Mouse (Mus musculus): ENCODE results near the gene Mtmr14. TPM values are rescaled to one million over a fixed set of nuclear protein-coding genes. Genes with fewer than 3 reads are reported as not detected.
A peak's percentile ranks its signal among the peaks of the same experiment; 100 is the strongest.

Mtmr14 gene
- 34.1 and 34.6 TPM in 2 replicates for polyA plus RNA-seq (2015; fragmentation: Nextera tagmentation; extraction: Ambion mirVana)

DNA sequence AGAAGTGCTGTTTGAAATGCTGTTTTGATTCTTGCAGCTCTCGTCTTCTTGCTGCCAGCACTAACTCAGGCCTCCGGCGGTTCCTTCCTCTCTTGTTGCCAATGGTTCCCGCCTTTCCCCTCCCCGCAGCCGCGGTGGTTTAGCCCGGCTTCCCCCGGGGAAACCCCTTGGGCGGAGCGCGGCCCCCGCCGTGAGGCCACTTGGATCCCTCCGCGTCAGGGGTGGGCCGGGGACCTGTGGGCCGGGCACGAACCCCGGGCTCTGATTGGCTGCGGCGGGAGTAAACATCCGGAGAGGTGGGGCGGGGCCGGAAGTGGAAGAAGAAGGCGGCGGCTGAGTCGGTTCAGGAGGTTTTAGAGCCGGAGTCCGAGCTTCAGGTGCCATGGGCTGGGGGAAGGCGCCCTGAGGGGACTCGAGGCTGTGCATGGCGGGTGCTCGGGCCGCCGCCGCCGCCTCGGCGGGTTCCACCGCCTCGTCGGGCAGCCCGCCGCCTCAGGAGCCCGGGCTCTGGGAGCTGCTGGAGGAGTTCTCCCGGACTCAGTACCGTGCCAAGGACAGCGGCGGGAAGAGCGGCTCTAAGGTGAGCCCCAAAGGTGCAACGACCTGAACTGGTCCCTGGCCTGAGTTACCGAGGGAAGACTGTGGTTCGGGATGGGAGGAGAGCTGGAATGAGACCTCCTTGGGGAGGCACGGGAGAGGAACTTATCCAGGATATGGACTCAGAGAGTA lies at the start of gene Mtmr14:
TSS of gene Mtmr14 (plus strand) at position 302 of the 729 bp plus-strand sequence.
- Histone ChIP-seq H3K4me1 (ENCODE audit: control insufficient read depth, insufficient read depth, low read depth, low read length) (peaks cover 14% of the 10 kb centered on the region), H3K9ac (ENCODE audit: low read depth, low read length) (peak within 1 kb of the TSS; percentile 85), H3K4me2 (ENCODE audit: low read length) (peak within 1 kb of the TSS; percentile 87), H3K27ac (ENCODE audit: low read depth, low read length) (peak within 1 kb of the TSS; percentile 76), H3K9me3 (ENCODE audit: control insufficient read depth, low read length) (no peaks in the 10 kb centered on the region), H3K4me3 (ENCODE audit: low read length) (peak within 1 kb of the TSS; percentile 94), H3K27me3 (replicated peaks; ENCODE audit: control insufficient read depth, insufficient read depth, low read length) (no peaks in the 10 kb centered on the region), H3K36me3 (ENCODE audit: control insufficient read depth, insufficient read depth, low read length) (no peaks in the 10 kb centered on the region)
- under 1% methylated on average over 44 of the region's 55 CpGs for WGBS
- peak; percentile 99 for ATAC-seq

DNA sequence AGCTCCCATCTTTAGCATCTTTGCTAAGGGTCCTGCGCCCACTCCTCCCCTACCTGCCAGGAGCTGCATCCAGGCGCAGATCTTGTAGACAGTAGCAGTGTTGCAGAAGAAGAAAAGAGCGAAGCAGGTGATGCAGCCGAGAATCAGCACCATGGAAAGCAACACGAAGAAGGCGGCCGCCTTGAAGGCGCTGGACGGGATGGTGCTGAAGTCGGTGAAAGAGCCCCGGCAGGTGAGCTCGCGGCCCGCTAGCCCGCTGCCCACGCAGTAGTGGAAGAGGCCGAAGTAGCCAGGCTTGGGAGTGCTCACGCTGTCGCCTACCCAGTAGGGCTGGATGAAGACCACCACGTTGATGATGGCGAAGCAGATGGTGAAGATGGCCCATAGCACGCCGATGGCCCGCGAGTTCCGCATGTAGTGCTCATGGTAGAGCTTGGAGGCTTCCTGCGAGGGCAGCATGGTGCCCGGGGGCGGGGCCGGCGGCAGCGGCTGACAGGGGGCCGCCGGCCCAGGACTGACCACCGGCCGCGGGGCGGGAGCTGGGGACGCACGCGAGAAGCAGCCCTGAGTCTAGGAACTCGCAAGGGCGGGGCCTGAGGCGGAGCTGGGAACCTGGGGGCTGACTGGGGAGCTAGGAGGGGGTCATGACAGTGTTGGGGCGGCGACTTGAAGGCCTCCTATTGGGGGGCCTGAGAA lies 43.7 kb upstream of the Mtmr14 start:
- H3K36me3 ChIP-seq (ENCODE audit: control insufficient read depth, insufficient read depth, low read length), result no peaks in the 10 kb centered on the region
- H3K27me3 ChIP-seq (replicated peaks; ENCODE audit: control insufficient read depth, insufficient read depth, low read length), result no peaks in the 10 kb centered on the region
- WGBS, result 4% methylated on average over 46 of the region's 46 CpGs
- H3K9ac ChIP-seq (ENCODE audit: low read depth, low read length), result peak overlapping the region; percentile 96
- H3K4me2 ChIP-seq (ENCODE audit: low read length), result peak overlapping the region; percentile 94
- ATAC-seq, result peak; percentile 58
- peaks cover 33% of the 10 kb centered on the region for H3K4me1 ChIP-seq (ENCODE audit: control insufficient read depth, insufficient read depth, low read depth, low read length)
- peak overlapping the region; percentile 81 for H3K4me3 ChIP-seq (ENCODE audit: low read length)
- H3K27ac ChIP-seq (ENCODE audit: low read depth, low read length), result peak overlapping the region; percentile 70
- H3K9me3 ChIP-seq (ENCODE audit: control insufficient read depth, low read length), result no peaks in the 10 kb centered on the region

DNA sequence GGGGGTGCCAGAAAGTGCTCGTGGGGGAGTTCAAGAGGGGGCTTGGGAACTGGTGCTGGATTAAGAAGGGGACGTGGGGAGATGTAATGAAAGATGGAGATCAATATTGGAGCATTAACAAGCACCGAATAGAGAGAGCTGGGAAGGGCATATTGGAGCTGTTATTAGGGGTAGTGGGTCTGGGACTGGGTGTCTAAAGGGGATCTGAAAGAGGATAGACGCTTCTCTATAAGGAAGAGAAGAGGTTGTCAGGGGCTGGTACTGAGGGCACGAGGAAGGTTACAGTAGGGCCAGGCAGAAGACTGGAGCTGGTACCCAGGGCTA lies 43.2 kb upstream of the Mtmr14 start:
- H3K9ac ChIP-seq (ENCODE audit: low read depth, low read length), result peak overlapping the region; percentile 96
- no peaks in the 10 kb centered on the region for H3K27me3 ChIP-seq (replicated peaks; ENCODE audit: control insufficient read depth, insufficient read depth, low read length)
- peak; percentile 74; the same call in 1 of the 2 replicates for ATAC-seq
- peaks cover 33% of the 10 kb centered on the region for H3K4me1 ChIP-seq (ENCODE audit: control insufficient read depth, insufficient read depth, low read depth, low read length)
- no peaks in the 10 kb centered on the region for H3K36me3 ChIP-seq (ENCODE audit: control insufficient read depth, insufficient read depth, low read length)
- WGBS, result 0% methylated on average over 5 of the region's 5 CpGs
- peak overlapping the region; percentile 94 for H3K4me2 ChIP-seq (ENCODE audit: low read length)
- H3K9me3 ChIP-seq (ENCODE audit: control insufficient read depth, low read length), result no peaks in the 10 kb centered on the region
- H3K4me3 ChIP-seq (ENCODE audit: low read length), result peak overlapping the region; percentile 81
- H3K27ac ChIP-seq (ENCODE audit: low read depth, low read length), result peak overlapping the region; percentile 82

DNA sequence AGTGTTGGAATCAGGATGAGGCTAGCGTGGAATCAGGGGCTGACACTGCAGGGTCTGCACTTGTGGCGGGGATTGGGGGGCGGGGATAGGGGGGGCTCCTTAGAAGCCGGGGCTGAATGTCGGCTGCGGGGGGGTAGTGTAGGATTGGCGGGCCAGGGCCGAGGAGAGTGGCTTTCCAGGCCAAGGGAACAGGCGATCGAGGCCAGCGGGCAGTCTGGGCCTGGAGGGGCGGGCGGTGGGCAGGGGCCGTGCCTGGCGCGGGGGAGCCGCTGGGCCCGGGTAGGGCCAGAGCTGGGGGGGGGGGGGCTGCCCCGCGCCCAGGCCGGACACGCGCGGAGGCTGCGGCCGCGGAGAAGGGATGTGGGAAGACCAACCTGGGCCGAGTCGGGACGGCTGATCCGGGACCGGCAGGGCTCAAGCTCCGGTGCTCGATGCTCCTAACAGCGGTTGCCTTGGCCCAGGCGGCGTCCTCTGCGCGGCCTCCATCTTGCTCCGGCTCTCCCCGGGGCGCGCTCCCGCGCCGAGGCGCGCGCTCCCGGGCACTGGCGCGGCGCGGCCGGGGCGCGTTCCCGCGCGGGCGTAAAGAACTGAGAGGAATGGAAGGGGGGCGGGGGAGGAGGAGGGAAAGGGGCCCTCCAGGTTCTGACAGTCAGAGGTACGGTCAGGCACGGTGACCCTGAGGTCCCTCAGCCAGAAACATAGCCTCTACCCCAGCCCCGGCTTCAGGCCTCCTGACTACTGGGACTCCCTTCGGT lies 42.6 kb upstream of the Mtmr14 start, which contains the start of gene Lhfpl4:
TSS of gene Lhfpl4 (minus strand) at position 544 of the 755 bp plus-strand sequence.
- Histone ChIP-seq H3K9me3 (ENCODE audit: control insufficient read depth, low read length) (no peaks in the 10 kb centered on the region), H3K4me3 (ENCODE audit: low read length) (peak within 1 kb of the TSS; percentile 81), H3K27me3 (replicated peaks; ENCODE audit: control insufficient read depth, insufficient read depth, low read length) (no peaks in the 10 kb centered on the region), H3K27ac (ENCODE audit: low read depth, low read length) (peak within 1 kb of the TSS; percentile 82), H3K36me3 (ENCODE audit: control insufficient read depth, insufficient read depth, low read length) (no peaks in the 10 kb centered on the region), H3K4me1 (ENCODE audit: control insufficient read depth, insufficient read depth, low read depth, low read length) (peaks cover 33% of the 10 kb centered on the region), H3K9ac (ENCODE audit: low read depth, low read length) (peak within 1 kb of the TSS; percentile 96), H3K4me2 (ENCODE audit: low read length) (peak within 1 kb of the TSS; percentile 94)
- peak; percentile 84 for ATAC-seq
- WGBS, result 2% methylated on average over 39 of the region's 66 CpGs

DNA sequence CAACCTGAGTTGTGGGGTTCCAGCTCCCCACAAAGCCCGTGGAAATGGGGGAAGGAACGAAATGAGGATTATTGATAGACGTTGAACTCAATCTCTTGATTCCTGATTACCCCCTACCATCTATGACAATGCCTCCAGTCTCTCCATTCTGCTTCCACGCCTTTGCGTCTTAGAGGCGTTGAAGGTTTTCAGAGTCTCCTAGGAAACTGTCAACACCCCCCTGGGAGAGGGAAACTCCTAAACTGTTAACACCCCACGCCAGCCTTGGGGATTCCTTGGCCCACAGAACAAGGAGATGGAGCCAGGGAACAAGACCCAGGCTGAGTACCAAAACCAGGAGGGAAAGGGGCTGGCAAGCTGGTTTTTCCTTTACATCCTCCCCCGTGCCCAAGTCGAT lies 42.0 kb upstream of the Mtmr14 start:
- Histone ChIP-seq H3K27me3 (replicated peaks; ENCODE audit: control insufficient read depth, insufficient read depth, low read length) (no peaks in the 10 kb centered on the region), H3K9me3 (ENCODE audit: control insufficient read depth, low read length) (no peaks in the 10 kb centered on the region), H3K4me1 (ENCODE audit: control insufficient read depth, insufficient read depth, low read depth, low read length) (peaks cover 33% of the 10 kb centered on the region), H3K4me3 (ENCODE audit: low read length) (peak overlapping the region; percentile 81), H3K4me2 (ENCODE audit: low read length) (peak overlapping the region; percentile 94), H3K27ac (ENCODE audit: low read depth, low read length) (peak overlapping the region; percentile 82), H3K9ac (ENCODE audit: low read depth, low read length) (peak overlapping the region; percentile 96), H3K36me3 (ENCODE audit: control insufficient read depth, insufficient read depth, low read length) (no peaks in the 10 kb centered on the region)
- ATAC-seq, result peak; percentile 19; the same call in 1 of the 2 replicates
- 4% methylated on average over 9 of the region's 9 CpGs for WGBS

DNA sequence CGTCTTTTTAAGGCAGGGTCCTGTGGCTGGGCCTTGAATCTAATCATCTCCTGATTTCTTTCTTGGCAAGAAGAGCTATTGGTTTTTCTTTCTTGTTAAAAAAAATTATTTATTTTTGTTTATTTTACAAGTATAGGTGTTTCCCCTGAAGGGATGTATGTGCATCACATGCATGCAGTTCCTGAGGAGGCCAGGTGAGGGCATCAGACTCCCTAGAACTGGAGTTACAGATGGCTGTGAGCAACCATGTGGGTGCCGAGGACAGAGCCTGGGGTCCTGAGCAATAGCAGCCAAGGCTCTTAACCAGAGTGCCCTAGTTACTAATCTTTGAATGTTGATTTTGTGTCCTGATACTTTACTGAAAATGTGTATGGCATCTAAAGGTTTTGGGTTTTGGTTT lies 21.4 kb upstream of the Mtmr14 start:
- H3K4me3 ChIP-seq (ENCODE audit: low read length), result no peak overlapping the region
- no peak overlapping the region for H3K9ac ChIP-seq (ENCODE audit: low read depth, low read length)
- H3K27ac ChIP-seq (ENCODE audit: low read depth, low read length), result no peak overlapping the region
- no peaks in the 10 kb centered on the region for H3K4me1 ChIP-seq (ENCODE audit: control insufficient read depth, insufficient read depth, low read depth, low read length)
- H3K9me3 ChIP-seq (ENCODE audit: control insufficient read depth, low read length), result no peaks in the 10 kb centered on the region
- no peaks in the 10 kb centered on the region for H3K36me3 ChIP-seq (ENCODE audit: control insufficient read depth, insufficient read depth, low read length)
- no peak for ATAC-seq
- H3K4me2 ChIP-seq (ENCODE audit: low read length), result no peak overlapping the region
- H3K27me3 ChIP-seq (replicated peaks; ENCODE audit: control insufficient read depth, insufficient read depth, low read length), result no peaks in the 10 kb centered on the region
- 73% methylated on average over 2 of the region's 2 CpGs for WGBS

DNA sequence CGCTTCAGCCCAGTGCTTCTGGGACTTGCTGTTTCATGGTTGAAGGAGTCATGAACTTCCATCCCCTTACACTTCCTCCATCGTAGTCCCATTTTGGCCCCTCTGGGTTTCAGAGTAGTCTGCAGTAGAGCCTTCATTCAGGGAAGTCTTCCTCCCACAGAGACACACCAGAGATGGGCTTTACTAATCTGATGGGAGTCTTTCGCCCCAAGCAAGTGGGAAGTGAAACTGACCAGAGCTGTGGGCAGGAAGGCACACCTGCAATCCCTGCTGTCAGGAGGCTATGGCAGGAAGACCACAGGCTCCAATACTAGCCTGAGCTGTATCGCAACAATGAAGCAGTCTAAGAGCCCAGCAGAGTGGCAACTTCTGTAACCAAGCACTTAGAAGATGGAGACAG lies 11.8 kb upstream of the Mtmr14 start:
- Histone ChIP-seq H3K4me2 (ENCODE audit: low read length) (no peak overlapping the region), H3K4me1 (ENCODE audit: control insufficient read depth, insufficient read depth, low read depth, low read length) (no peaks in the 10 kb centered on the region), H3K27ac (ENCODE audit: low read depth, low read length) (no peak overlapping the region), H3K27me3 (replicated peaks; ENCODE audit: control insufficient read depth, insufficient read depth, low read length) (no peaks in the 10 kb centered on the region), H3K36me3 (ENCODE audit: control insufficient read depth, insufficient read depth, low read length) (no peaks in the 10 kb centered on the region), H3K9me3 (ENCODE audit: control insufficient read depth, low read length) (no peaks in the 10 kb centered on the region), H3K4me3 (ENCODE audit: low read length) (no peak overlapping the region), H3K9ac (ENCODE audit: low read depth, low read length) (no peak overlapping the region)
- ATAC-seq, result no peak
- 84% methylated on average over 4 of the region's 4 CpGs for WGBS

DNA sequence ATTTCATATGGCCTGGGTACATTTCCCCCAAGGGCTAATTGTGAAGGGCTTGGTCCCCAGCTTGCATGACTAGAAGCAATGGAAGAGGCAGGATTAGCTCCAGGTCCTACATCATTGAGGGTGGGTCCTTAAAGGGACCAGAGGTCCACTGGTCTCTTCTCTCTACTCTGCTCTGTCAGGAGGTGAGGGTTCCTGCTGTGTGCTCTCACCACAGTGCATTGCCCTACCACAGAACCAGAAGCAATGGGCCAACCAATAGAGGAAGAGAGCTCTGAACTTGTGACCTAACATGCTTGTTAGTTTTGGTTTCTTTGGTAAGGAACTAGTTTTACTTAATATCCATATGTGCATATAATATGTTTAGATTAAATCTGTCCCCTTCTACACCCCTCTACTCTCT lies 10.9 kb upstream of the Mtmr14 start:
- no peaks in the 10 kb centered on the region for H3K36me3 ChIP-seq (ENCODE audit: control insufficient read depth, insufficient read depth, low read length)
- H3K4me1 ChIP-seq (ENCODE audit: control insufficient read depth, insufficient read depth, low read depth, low read length), result no peaks in the 10 kb centered on the region
- H3K27ac ChIP-seq (ENCODE audit: low read depth, low read length), result no peak overlapping the region
- H3K9ac ChIP-seq (ENCODE audit: low read depth, low read length), result no peak overlapping the region
- no peak for ATAC-seq
- no peak overlapping the region for H3K4me2 ChIP-seq (ENCODE audit: low read length)
- no peaks in the 10 kb centered on the region for H3K27me3 ChIP-seq (replicated peaks; ENCODE audit: control insufficient read depth, insufficient read depth, low read length)
- no peak overlapping the region for H3K4me3 ChIP-seq (ENCODE audit: low read length)
- H3K9me3 ChIP-seq (ENCODE audit: control insufficient read depth, low read length), result no peaks in the 10 kb centered on the region

DNA sequence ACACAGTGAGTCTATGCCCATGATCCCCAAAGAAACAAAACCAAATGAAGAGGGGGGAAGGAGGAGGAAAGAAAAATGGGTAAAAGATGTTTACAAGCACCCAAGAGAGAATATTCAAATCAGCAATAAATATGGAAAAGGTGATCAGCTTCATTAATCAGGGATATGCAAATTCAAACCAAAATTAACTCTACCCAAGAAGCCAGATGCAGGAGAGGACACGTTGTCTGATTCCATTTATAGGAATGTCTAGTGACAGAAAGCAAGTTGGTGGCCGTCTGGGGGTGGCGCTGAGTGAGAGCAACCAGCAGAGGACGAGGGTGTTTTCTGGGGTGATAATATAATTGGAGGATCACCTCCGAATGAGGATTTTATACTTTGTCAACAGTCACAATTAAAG lies 2.5 kb upstream of the Mtmr14 start:
- H3K4me2 ChIP-seq (ENCODE audit: low read length), result no peak overlapping the region

More for the DNA sequence above, 2.5 kb upstream of the Mtmr14 start:
- no peaks in the 10 kb centered on the region for H3K27me3 ChIP-seq (replicated peaks; ENCODE audit: control insufficient read depth, insufficient read depth, low read length)
- no peak overlapping the region for H3K27ac ChIP-seq (ENCODE audit: low read depth, low read length)
- H3K4me1 ChIP-seq (ENCODE audit: control insufficient read depth, insufficient read depth, low read depth, low read length), result peaks cover 14% of the 10 kb centered on the region
- no peaks in the 10 kb centered on the region for H3K9me3 ChIP-seq (ENCODE audit: control insufficient read depth, low read length)
- no peak for ATAC-seq
- no peaks in the 10 kb centered on the region for H3K36me3 ChIP-seq (ENCODE audit: control insufficient read depth, insufficient read depth, low read length)
- H3K4me3 ChIP-seq (ENCODE audit: low read length), result no peak overlapping the region
- 75% methylated on average over 5 of the region's 5 CpGs for WGBS
- no peak overlapping the region for H3K9ac ChIP-seq (ENCODE audit: low read depth, low read length)

Measured in hindbrain, embryonic 16.5 days (tissue).